ENCODE assay signal across 8 mouse cellular contexts in the genomic region with DNA sequence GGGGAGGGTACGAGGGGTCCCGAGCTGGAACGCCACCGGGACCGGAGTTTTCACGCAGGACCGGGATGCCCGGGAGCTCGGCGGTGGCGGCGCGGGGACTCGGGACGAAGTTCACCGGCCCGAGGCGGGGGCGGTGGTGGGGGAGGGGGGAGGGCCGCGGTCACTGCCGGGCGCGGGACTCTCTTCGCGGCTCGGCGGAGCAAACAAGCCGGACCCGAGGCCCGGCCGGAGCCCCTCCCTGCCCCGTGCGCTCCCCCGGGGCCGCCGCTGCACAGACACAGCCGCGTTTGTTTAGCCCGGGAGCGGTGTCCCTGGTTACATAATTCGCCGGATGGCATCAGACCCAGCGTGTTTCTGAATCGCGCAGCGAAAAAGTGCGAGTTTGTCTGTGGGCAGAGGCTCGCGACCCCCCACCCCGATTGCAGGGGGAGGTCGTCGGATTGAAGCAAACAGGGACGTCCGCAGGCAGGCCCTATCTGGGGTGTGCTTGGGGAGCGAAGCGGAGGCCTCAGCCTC. TPM values are rescaled to one million over a fixed set of nuclear protein-coding genes. Genes with fewer than 3 reads are reported as not detected.
DNase-seq lines count a peak whose midpoint lies in the region; ATAC-seq and TF ChIP-seq lines count a peak whose summit lies in the region.

No protein-coding gene starts in this region.

- H3K27me3 ChIP-seq in erythroblast, embryonic 14.5 days (ENCODE audit: control insufficient read depth) = peaks cover 34% of the 10 kb centered on the region
- no peaks in the 10 kb centered on the region for H3K27me3 ChIP-seq in forebrain, embryonic 13.5 days
- peaks cover 13% of the 10 kb centered on the region for H3K27me3 ChIP-seq in hindbrain, embryonic 15.5 days
- no peaks in the 10 kb centered on the region for H3K27me3 ChIP-seq in limb, embryonic 11.5 days (ENCODE audit: control insufficient read depth, insufficient read depth, low read length)
- 0 out of 2 replicates have a peak, but pooled peaks cover 3% of the 10 kb centered on the region for H3K27me3 ChIP-seq in midbrain, embryonic 15.5 days (replicated peaks)

- H3K9me3 ChIP-seq in erythroblast, embryonic 14.5 days (ENCODE audit: control insufficient read depth, low read length) = no peaks in the 10 kb centered on the region
- H3K9me3 ChIP-seq in forebrain, embryonic 13.5 days (replicated peaks) = no peaks in the 10 kb centered on the region
- H3K9me3 ChIP-seq in hindbrain, embryonic 15.5 days = no peaks in the 10 kb centered on the region
- H3K9me3 ChIP-seq in limb, embryonic 11.5 days (ENCODE audit: control insufficient read depth, low read length) = no peaks in the 10 kb centered on the region
- no peaks in the 10 kb centered on the region for H3K9me3 ChIP-seq in midbrain, embryonic 15.5 days

- peaks cover 61% of the 10 kb centered on the region for H3K4me1 ChIP-seq in erythroblast, embryonic 14.5 days (ENCODE audit: control insufficient read depth)
- H3K4me1 ChIP-seq in bone marrow macrophage, adult 2 months (ENCODE audit: control insufficient read depth, insufficient read depth, low read length) = peaks cover 39% of the 10 kb centered on the region
- H3K4me1 ChIP-seq in forebrain, embryonic 13.5 days = peaks cover 53% of the 10 kb centered on the region
- H3K4me1 ChIP-seq in hindbrain, embryonic 15.5 days (replicated peaks) = peaks cover 55% of the 10 kb centered on the region
- peaks cover 41% of the 10 kb centered on the region for H3K4me1 ChIP-seq in limb, embryonic 11.5 days (ENCODE audit: control insufficient read depth, insufficient read depth, low read length)
- H3K4me1 ChIP-seq in midbrain, embryonic 15.5 days = peaks cover 53% of the 10 kb centered on the region

- no peak for TF ChIP-seq POLR2A in bone marrow macrophage, adult 2 months (IDR thresholded peaks at IDR 0.05; ENCODE audit: borderline replicate concordance, low read depth, low read length)

- no peak overlapping the region for H3K27ac ChIP-seq in bone marrow macrophage, adult 2 months (ENCODE audit: insufficient read depth, low read depth, low read length)
- H3K27ac ChIP-seq in forebrain, embryonic 13.5 days = peak overlapping the region; percentile 100
- H3K27ac ChIP-seq in hindbrain, embryonic 15.5 days (replicated peaks) = peak overlapping the region; percentile 100
- H3K27ac ChIP-seq in limb, embryonic 11.5 days (replicated peaks; ENCODE audit: low read depth, low read length) = peak overlapping the region; percentile 99
- peak overlapping the region; percentile 98 for H3K27ac ChIP-seq in midbrain, embryonic 15.5 days

- peak overlapping the region; percentile 97 for H3K9ac ChIP-seq in forebrain, embryonic 13.5 days
- H3K9ac ChIP-seq in hindbrain, embryonic 15.5 days = peak overlapping the region; percentile 94
- H3K9ac ChIP-seq in limb, embryonic 11.5 days (ENCODE audit: low read length) = peak overlapping the region; percentile 95
- peak overlapping the region; percentile 70 for H3K9ac ChIP-seq in midbrain, embryonic 15.5 days

- no peak for TF ChIP-seq CTCF in bone marrow macrophage, adult 2 months (IDR thresholded peaks at IDR 0.05; ENCODE audit: low read depth, low read length)

- no peak for ATAC-seq in erythroblast, adult 5-6 weeks (replicated peaks; ENCODE audit: low FRiP score, poor library complexity, severe bottlenecking)
- ATAC-seq in forebrain, embryonic 13.5 days = no peak
- no peak for ATAC-seq in hindbrain, embryonic 15.5 days (ENCODE audit: low FRiP score, low read depth)
- ATAC-seq in limb, embryonic 11.5 days (ENCODE audit: insufficient number of reproducible peaks, low FRiP score, low TSS enrichment, low read depth) = no peak
- ATAC-seq in midbrain, embryonic 15.5 days (replicated peaks) = peak; percentile 3; the same call in 1 of the 2 replicates

- 0% methylated on average over 42 of the region's 57 CpGs for WGBS in forebrain, embryonic 13.5 days
- WGBS in hindbrain, embryonic 15.5 days = under 1% methylated on average over 41 of the region's 57 CpGs
- under 1% methylated on average over 46 of the region's 57 CpGs for WGBS in limb, embryonic 11.5 days
- WGBS in midbrain, embryonic 15.5 days = under 1% methylated on average over 44 of the region's 57 CpGs

- peak overlapping the region; percentile 93 for H3K4me3 ChIP-seq in erythroblast, embryonic 14.5 days (replicated peaks)
- H3K4me3 ChIP-seq in bone marrow macrophage, adult 2 months (ENCODE audit: insufficient read depth, low read length) = peak overlapping the region; percentile 81
- H3K4me3 ChIP-seq in forebrain, embryonic 13.5 days = peak overlapping the region; percentile 95
- peak overlapping the region; percentile 93 for H3K4me3 ChIP-seq in hindbrain, embryonic 15.5 days
- H3K4me3 ChIP-seq in limb, embryonic 11.5 days (ENCODE audit: low read depth, low read length) = peak overlapping the region; percentile 100
- H3K4me3 ChIP-seq in midbrain, embryonic 15.5 days = peak overlapping the region; percentile 95

- peaks cover 25% of the 10 kb centered on the region for H3K36me3 ChIP-seq in erythroblast, embryonic 14.5 days (ENCODE audit: control insufficient read depth)
- H3K36me3 ChIP-seq in forebrain, embryonic 13.5 days (ENCODE audit: poor library complexity, severe bottlenecking) = no peaks in the 10 kb centered on the region
- H3K36me3 ChIP-seq in hindbrain, embryonic 15.5 days = no peaks in the 10 kb centered on the region
- H3K36me3 ChIP-seq in limb, embryonic 11.5 days (ENCODE audit: control insufficient read depth, insufficient read depth, low read length) = no peaks in the 10 kb centered on the region
- H3K36me3 ChIP-seq in midbrain, embryonic 15.5 days (replicated peaks) = no peaks in the 10 kb centered on the region

- peak overlapping the region; percentile 94 for H3K4me2 ChIP-seq in forebrain, embryonic 13.5 days
- peak overlapping the region; percentile 75 for H3K4me2 ChIP-seq in hindbrain, embryonic 15.5 days
- H3K4me2 ChIP-seq in limb, embryonic 11.5 days (ENCODE audit: low read depth, severe bottlenecking) = peak overlapping the region; percentile 84
- peak overlapping the region; percentile 86 for H3K4me2 ChIP-seq in midbrain, embryonic 15.5 days

- peak; percentile 69 for DNase-seq in limb, embryonic 11.5 days (ENCODE audit: low spot score)
- DNase-seq in testis, postnatal 14 days (ENCODE audit: low spot score) = peak; percentile 48

RNA-seq across cellular contexts. Expression of gene Ctdsp2, which starts 1.2 kb away (rescaled TPM):
- polyA plus RNA-seq in erythroblast, embryonic 14.5 days (2012) = 2.2 and 3.4 TPM in 2 replicates
- total RNA-seq in erythroblast, adult 5-6 weeks (2015; ENCODE audit: low replicate concordance) = 19.6 and 29.3 TPM in 2 replicates
- total RNA-seq in erythroblast, adult 5-6 weeks (2017; ENCODE audit: low replicate concordance) = 16.5 and 20.9 TPM in 2 replicates
- 117 and 123 TPM in 2 replicates for polyA plus RNA-seq in bone marrow macrophage, adult 2 months (2012; ENCODE audit: insufficient read depth, insufficient read length, missing spikeins)
- polyA plus RNA-seq in forebrain, embryonic 13.5 days (2015; fragmentation: Nextera tagmentation; extraction: Ambion mirVana) = 27.8 and 30.9 TPM in 2 replicates
- 19.0 and 19.4 TPM in 2 replicates for polyA plus RNA-seq in hindbrain, embryonic 15.5 days (2015; fragmentation: Nextera tagmentation; extraction: Ambion mirVana)
- polyA plus RNA-seq in limb, embryonic 11.5 days (2014; fragmentation: Nextera tagmentation; extraction: Ambion mirVana) = 77.3 and 84.9 TPM in 2 replicates
- polyA plus RNA-seq in midbrain, embryonic 15.5 days (2015; fragmentation: Nextera tagmentation; extraction: Ambion mirVana) = 16.5 and 18.6 TPM in 2 replicates

RNA-seq across cellular contexts. Expression of gene Avil, which starts 20.8 kb away (rescaled TPM):
- polyA plus RNA-seq in erythroblast, embryonic 14.5 days (2012) = 0.01 TPM in 1 of 2 replicates, not detected in the other
- not detected in 2 replicates for total RNA-seq in erythroblast, adult 5-6 weeks (2015; ENCODE audit: low replicate concordance)
- total RNA-seq in erythroblast, adult 5-6 weeks (2017; ENCODE audit: low replicate concordance) = not detected in 2 replicates
- polyA plus RNA-seq in bone marrow macrophage, adult 2 months (2012; ENCODE audit: insufficient read depth, insufficient read length, missing spikeins) = not detected in 2 replicates
- 0.15 and 0.19 TPM in 2 replicates for polyA plus RNA-seq in forebrain, embryonic 13.5 days (2015; fragmentation: Nextera tagmentation; extraction: Ambion mirVana)
- 4.2 and 11.6 TPM in 2 replicates for polyA plus RNA-seq in hindbrain, embryonic 15.5 days (2015; fragmentation: Nextera tagmentation; extraction: Ambion mirVana)
- polyA plus RNA-seq in limb, embryonic 11.5 days (2014; fragmentation: Nextera tagmentation; extraction: Ambion mirVana) = 0.07 and 0.16 TPM in 2 replicates
- 2.2 and 3.2 TPM in 2 replicates for polyA plus RNA-seq in midbrain, embryonic 15.5 days (2015; fragmentation: Nextera tagmentation; extraction: Ambion mirVana)

RNA-seq across cellular contexts. Expression of gene Tsfm, which starts 50.9 kb away (rescaled TPM):
- polyA plus RNA-seq in erythroblast, embryonic 14.5 days (2012) = 2.0 and 2.3 TPM in 2 replicates
- total RNA-seq in erythroblast, adult 5-6 weeks (2015; ENCODE audit: low replicate concordance) = 5.0 and 5.8 TPM in 2 replicates
- total RNA-seq in erythroblast, adult 5-6 weeks (2017; ENCODE audit: low replicate concordance) = 2.9 and 5.9 TPM in 2 replicates
- polyA plus RNA-seq in bone marrow macrophage, adult 2 months (2012; ENCODE audit: insufficient read depth, insufficient read length, missing spikeins) = 12.9 and 16.4 TPM in 2 replicates
- 74.7 and 78.4 TPM in 2 replicates for polyA plus RNA-seq in forebrain, embryonic 13.5 days (2015; fragmentation: Nextera tagmentation; extraction: Ambion mirVana)
- 61.6 and 64.7 TPM in 2 replicates for polyA plus RNA-seq in hindbrain, embryonic 15.5 days (2015; fragmentation: Nextera tagmentation; extraction: Ambion mirVana)
- 87.4 and 91.8 TPM in 2 replicates for polyA plus RNA-seq in limb, embryonic 11.5 days (2014; fragmentation: Nextera tagmentation; extraction: Ambion mirVana)
- polyA plus RNA-seq in midbrain, embryonic 15.5 days (2015; fragmentation: Nextera tagmentation; extraction: Ambion mirVana) = 57.3 and 62.7 TPM in 2 replicates
